Mouse (Mus musculus) neural tube, embryonic 14.5 days (tissue): Measurements from ENCODE around the gene Lrp1. TPM values are rescaled to one million over a fixed set of nuclear protein-coding genes. Genes with fewer than 3 reads are reported as not detected.

Source experiments
- ATAC-seq: fragments of 200-750 bp; cut with Nextera tagmentation; 2 replicates; pipeline ENCODE4 v1.8.0; 2017; ENCODE audit warnings: low read depth, mild to moderate bottlenecking, moderate TSS enrichment, moderate library complexity
- H3K27ac ChIP-seq: fragments of 300-500 bp; sonication (generic); 2 replicates; pipeline ENCODE4 v1.5.1; 2014; ENCODE audit warnings: low read depth, mild to moderate bottlenecking, control low read depth, low read length, moderate library complexity, mixed read lengths
- H3K27me3 ChIP-seq: fragments of 300-500 bp; sonication (generic); 2 replicates; pipeline ENCODE4 v1.6.1; 2014; ENCODE audit warnings: low read length; ENCODE audit not compliant: control insufficient read depth, insufficient read depth
- H3K36me3 ChIP-seq: fragments of 300-500 bp; sonication (generic); 2 replicates; pipeline ENCODE4 v1.6.1; 2014; ENCODE audit warnings: low read length, mixed read lengths; ENCODE audit not compliant: control insufficient read depth, insufficient read depth
- H3K4me1 ChIP-seq: fragments of 300-500 bp; sonication (generic); 2 replicates; pipeline ENCODE4 v1.6.1; 2014; ENCODE audit warnings: low read length; ENCODE audit not compliant: control insufficient read depth, insufficient read depth
- H3K4me2 ChIP-seq: fragments of 300-500 bp; sonication (generic); 2 replicates; pipeline ENCODE4 v1.6.1; 2014; ENCODE audit warnings: mild to moderate bottlenecking, low read depth, low read length, control low read depth
- H3K4me3 ChIP-seq: fragments of 300-500 bp; sonication (generic); 2 replicates; pipeline ENCODE4 v1.5.1; 2014; ENCODE audit warnings: low read depth, low read length, control low read depth, mixed read lengths
- H3K9ac ChIP-seq: fragments of 300-500 bp; sonication (generic); replicated peaks from 2 replicates; pipeline ENCODE4 v1.6.1; 2014; ENCODE audit warnings: low read depth, mild to moderate bottlenecking, control low read depth, low read length, mixed read lengths
- H3K9me3 ChIP-seq: fragments of 300-500 bp; sonication (generic); 2 replicates; pipeline ENCODE4 v1.6.1; 2016; ENCODE audit warnings: low read length; ENCODE audit not compliant: control insufficient read depth
- WGBS: fragments of 180-500 bp; shearing (Covaris S2); extraction: QIAGEN DNeasy Blood & Tissue Kit; methylation state at CpG from one replicate; pipeline ENCODE4 v1.1.7; 2014; 5-methylcytosine and 5-hydroxymethylcytosine counted together
- polyA plus RNA-seq: library from polyadenylated mRNA; unstranded; fragments of >200 nt; fragmentation: Nextera tagmentation; extraction: Ambion mirVana; gene quantifications from 2 replicates; pipeline ENCODE4 v1.2.1, GENCODE M21; 2014

Lrp1 gene
- polyA plus RNA-seq, 1 experiment from 2014 or later: 110 TPM

- H3K4me3 ChIP-seq: no peak overlapping the region
- H3K36me3 ChIP-seq: peaks cover 82% of the 10 kb centered on the region
- ATAC-seq: 0 out of 2 replicates have a peak, but pooled peaks have one; percentile 7
- H3K27me3 ChIP-seq: no peaks in the 10 kb centered on the region
- 31% methylated on average over 6 of the region's 6 CpGs for WGBS
- peaks cover under 1% of the 10 kb centered on the region; the same call in 1 of the 2 replicates for H3K4me1 ChIP-seq
- H3K4me2 ChIP-seq: no peak overlapping the region
- 0 out of 2 replicates have a peak overlapping the region, but pooled peaks have one; percentile 11 for H3K9ac ChIP-seq
- H3K27ac ChIP-seq: no peak overlapping the region
- no peaks in the 10 kb centered on the region for H3K9me3 ChIP-seq
Observed at GRCm38 (mm10) chr10:127542720-127543119, 78.2 kb downstream of the Lrp1 start.

- peaks cover 75% of the 10 kb centered on the region for H3K36me3 ChIP-seq
- H3K27me3 ChIP-seq: no peaks in the 10 kb centered on the region
- no peaks in the 10 kb centered on the region for H3K9me3 ChIP-seq
- H3K27ac ChIP-seq: no peak overlapping the region
- peaks cover 4% of the 10 kb centered on the region; the same call in 1 of the 2 replicates for H3K4me1 ChIP-seq
- H3K4me3 ChIP-seq: no peak overlapping the region
- ATAC-seq: 0 out of 2 replicates have a peak, but pooled peaks have one; percentile 3
- H3K9ac ChIP-seq: 0 out of 2 replicates have a peak overlapping the region, but pooled peaks have one; percentile 11
- WGBS: 74% methylated on average over 13 of the region's 13 CpGs
- H3K4me2 ChIP-seq: no peak overlapping the region
Observed at GRCm38 (mm10) chr10:127542084-127542483, 78.9 kb downstream of the Lrp1 start.

GRCm38 (mm10) chr10:127541510-127541909 lies 79.4 kb downstream of the Lrp1 start:
- 99% methylated on average over 8 of the region's 8 CpGs for WGBS
- Histone ChIP-seq H3K9me3 (no peaks in the 10 kb centered on the region), H3K9ac (no peak overlapping the region), H3K36me3 (peaks cover 71% of the 10 kb centered on the region), H3K27me3 (no peaks in the 10 kb centered on the region), H3K27ac (no peak overlapping the region), H3K4me1 (peaks cover 8% of the 10 kb centered on the region; the same call in 1 of the 2 replicates), H3K4me2 (no peak overlapping the region), H3K4me3 (no peak overlapping the region)
- no peak for ATAC-seq

- Histone ChIP-seq H3K4me2 (no peak overlapping the region), H3K27ac (0 out of 2 replicates have a peak overlapping the region, but pooled peaks have one; percentile 57), H3K27me3 (no peaks in the 10 kb centered on the region), H3K9me3 (no peaks in the 10 kb centered on the region), H3K9ac (no peak overlapping the region), H3K4me1 (peaks cover 36% of the 10 kb centered on the region), H3K36me3 (peaks cover 44% of the 10 kb centered on the region), H3K4me3 (no peak overlapping the region)
- WGBS: 22% methylated on average over 7 of the region's 7 CpGs
- ATAC-seq: peak; percentile 12; the same call in 1 of the 2 replicates
Observed at GRCm38 (mm10) chr10:127537854-127538583, 82.9 kb downstream of the Lrp1 start.

GRCm38 (mm10) chr10:127536586-127537314 lies 84.2 kb downstream of the Lrp1 start:
- peak overlapping the region; percentile 23; the same call in 1 of the 2 replicates for H3K4me2 ChIP-seq

GRCm38 (mm10) chr10:127534929-127535384 lies 86.0 kb downstream of the Lrp1 start:
- peak; percentile 19; the same call in 1 of the 2 replicates for ATAC-seq
- H3K4me1 ChIP-seq: peaks cover 55% of the 10 kb centered on the region

More at GRCm38 (mm10) chr10:127536586-127537314, 84.2 kb downstream of the Lrp1 start:
- Histone ChIP-seq H3K9ac (no peak overlapping the region), H3K9me3 (no peaks in the 10 kb centered on the region), H3K36me3 (peaks cover 33% of the 10 kb centered on the region), H3K27me3 (no peaks in the 10 kb centered on the region), H3K27ac (peak overlapping the region; percentile 62), H3K4me3 (no peak overlapping the region), H3K4me1 (peaks cover 41% of the 10 kb centered on the region)
- peak; percentile 12; the same call in 1 of the 2 replicates for ATAC-seq
- WGBS: 9% methylated on average over 8 of the region's 8 CpGs

GRCm38 (mm10) chr10:127534036-127534928 lies 86.7 kb downstream of the Lrp1 start, which contains the start of gene Nxph4:
Nxph4 (minus strand) TSS chr10:127534559.
- Histone ChIP-seq H3K36me3 (peaks cover 11% of the 10 kb centered on the region; the same call in 1 of the 2 replicates), H3K27me3 (no peaks in the 10 kb centered on the region), H3K4me2 (peak within 1 kb of the TSS; percentile 86), H3K27ac (peak within 1 kb of the TSS; percentile 84), H3K9me3 (no peaks in the 10 kb centered on the region), H3K4me1 (peaks cover 62% of the 10 kb centered on the region), H3K9ac (peak within 1 kb of the TSS; percentile 72), H3K4me3 (peak within 1 kb of the TSS; percentile 67)
- 0% methylated on average over 43 of the region's 78 CpGs for WGBS
- no peak for ATAC-seq

More at GRCm38 (mm10) chr10:127534929-127535384, 86.0 kb downstream of the Lrp1 start:
- Histone ChIP-seq H3K36me3 (peaks cover 18% of the 10 kb centered on the region; the same call in 1 of the 2 replicates), H3K4me3 (peak overlapping the region; percentile 67), H3K9me3 (no peaks in the 10 kb centered on the region), H3K27me3 (no peaks in the 10 kb centered on the region), H3K27ac (peak overlapping the region; percentile 84; the same call in 1 of the 2 replicates), H3K4me2 (peak overlapping the region; percentile 86), H3K9ac (peak overlapping the region; percentile 72)
- 2% methylated on average over 25 of the region's 30 CpGs for WGBS

- Histone ChIP-seq H3K36me3 (no peaks in the 10 kb centered on the region), H3K9me3 (no peaks in the 10 kb centered on the region), H3K4me3 (peak overlapping the region; percentile 67), H3K9ac (peak overlapping the region; percentile 48), H3K27me3 (no peaks in the 10 kb centered on the region), H3K4me2 (peak overlapping the region; percentile 86), H3K27ac (peak overlapping the region; percentile 84), H3K4me1 (peaks cover 80% of the 10 kb centered on the region)
- 0% methylated on average over 4 of the region's 4 CpGs for WGBS
- no peak for ATAC-seq
Observed at GRCm38 (mm10) chr10:127531548-127531947, 89.4 kb downstream of the Lrp1 start.
